ENCODE assay signal across 16 mouse cellular contexts in the genomic region with DNA sequence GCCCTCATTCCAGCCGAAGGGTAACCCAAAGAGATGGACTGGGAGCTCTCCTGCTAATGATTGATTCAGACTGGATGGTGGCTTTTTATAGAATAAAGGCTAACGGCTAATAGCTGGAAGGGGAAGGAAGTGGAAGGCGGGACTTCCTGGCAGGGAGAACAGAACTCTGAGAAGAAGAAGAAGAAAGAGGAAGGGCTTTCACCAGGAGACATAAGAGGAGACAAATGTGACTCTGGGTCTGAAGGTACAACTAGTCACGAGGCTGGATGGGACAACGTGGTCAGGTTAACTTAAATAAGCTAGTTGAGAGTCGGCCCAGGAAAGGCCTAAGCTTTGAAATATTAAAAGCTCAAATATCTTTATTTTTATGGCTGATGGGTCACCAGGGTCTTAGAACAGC.
A peak's percentile ranks its signal among the peaks of the same experiment; 100 is the strongest.
DNase-seq lines count a peak whose midpoint lies in the region; ATAC-seq and TF ChIP-seq lines count a peak whose summit lies in the region.
"Had no signal": no experiment of that assay in that cellular context is flagged by ENCODE, and none has a peak within 500 bp of the region (broad histone marks: within the 10 kb centered on the region; RNA-seq: fewer than 3 reads in every experiment).

No protein-coding gene starts in this region.

- H3K4me2 ChIP-seq in kidney, embryonic 15.5 days = no peak overlapping the region
- H3K4me2 ChIP-seq: heart, embryonic 11.5 days had no signal

- WGBS in kidney, embryonic 15.5 days = 77% methylated on average over 6 of the region's 6 CpGs
- WGBS in kidney, adult 2 months = 66% methylated on average over 6 of the region's 6 CpGs
- WGBS in spleen, adult 2 months = 17% methylated on average over 6 of the region's 6 CpGs

- no peaks in the 10 kb centered on the region for H3K27me3 ChIP-seq in kidney, embryonic 15.5 days
- no peaks in the 10 kb centered on the region for H3K27me3 ChIP-seq in kidney, adult 2 months (replicated peaks; ENCODE audit: control insufficient read depth, insufficient read depth, low read length)
- H3K27me3 ChIP-seq in spleen, adult 2 months (ENCODE audit: control insufficient read depth, insufficient read depth, low read length) = no peaks in the 10 kb centered on the region

- TF ChIP-seq CTCF in kidney, adult 2 months (conservative IDR thresholded peaks at IDR 0.05; ENCODE audit: insufficient read depth, insufficient read length, low read depth, low read length) = no peak
- no peak for TF ChIP-seq CTCF in spleen, adult 2 months (IDR thresholded peaks at IDR 0.05; ENCODE audit: extremely low read depth, insufficient read depth, insufficient read length, insufficient replicate concordance)

- TF ChIP-seq POLR2A in kidney, adult 2 months (IDR thresholded peaks at IDR 0.05; ENCODE audit: low read depth, low read length) = no peak
- no peak for TF ChIP-seq POLR2A in spleen, adult 2 months (IDR thresholded peaks at IDR 0.05; ENCODE audit: low read depth, low read length)

- no peak for DNase-seq in kidney, adult 2 months
- DNase-seq in spleen, adult 2 months (ENCODE audit: low read depth in 1 of 2, low spot score in 2 of 2) = peak; percentile 34 to 53
- no peak for DNase-seq in spleen, postnatal 14 days (ENCODE audit: low spot score in 2 of 2)
- no peak for DNase-seq in cerebellum, adult 11-12 months
- no peak for DNase-seq in embryo, embryonic 10.5 days (ENCODE audit: low spot score)
- DNase-seq: adrenal gland, postnatal 14 days; cerebellum, postnatal 14 days; forebrain, postnatal 0 days; gastrocnemius, postnatal 10 days; heart, postnatal 36 days had no signal

- ATAC-seq in kidney, embryonic 15.5 days (replicated peaks; ENCODE audit: low FRiP score) = no peak
- ATAC-seq in granulocyte monocyte progenitor cell, adult 5-6 weeks (replicated peaks; ENCODE audit: poor library complexity, severe bottlenecking) = peak; percentile 67
- ATAC-seq in neutrophil, adult 5-6 weeks (ENCODE audit: extremely low read depth, insufficient number of reproducible peaks, low FRiP score, poor library complexity, severe bottlenecking) = peak; percentile 80
- ATAC-seq: forebrain, postnatal 0 days; hindbrain, postnatal 0 days had no signal

- H3K4me1 ChIP-seq in kidney, embryonic 15.5 days = peaks cover 35% of the 10 kb centered on the region
- H3K4me1 ChIP-seq in kidney, adult 2 months (ENCODE audit: control insufficient read depth, insufficient read depth, low read length) = peaks cover 14% of the 10 kb centered on the region
- peaks cover 24% of the 10 kb centered on the region for H3K4me1 ChIP-seq in spleen, adult 2 months (ENCODE audit: control insufficient read depth, insufficient read depth, insufficient read length)

- no peaks in the 10 kb centered on the region for H3K36me3 ChIP-seq in kidney, embryonic 15.5 days
- no peaks in the 10 kb centered on the region for H3K36me3 ChIP-seq in kidney, adult 2 months (ENCODE audit: control insufficient read depth, insufficient read depth, low read length)
- no peaks in the 10 kb centered on the region for H3K36me3 ChIP-seq in spleen, adult 2 months (ENCODE audit: control insufficient read depth, insufficient read depth, low read length)

- H3K4me3 ChIP-seq in kidney, embryonic 15.5 days (replicated peaks) = no peak overlapping the region
- H3K4me3 ChIP-seq in kidney, adult 2 months (ENCODE audit: insufficient read depth, low read depth, low read length) = no peak overlapping the region
- no peak overlapping the region for H3K4me3 ChIP-seq in spleen, adult 2 months (ENCODE audit: extremely low read depth, insufficient read depth, insufficient read length)

- peak overlapping the region; percentile 23; the same call in 1 of the 2 replicates for H3K27ac ChIP-seq in kidney, embryonic 15.5 days
- H3K27ac ChIP-seq in kidney, adult 2 months (ENCODE audit: insufficient read depth, low read depth, low read length) = no peak overlapping the region; the same call in 1 of the 2 replicates
- peak overlapping the region; percentile 68; the same call in 1 of the 2 replicates for H3K27ac ChIP-seq in spleen, adult 2 months (ENCODE audit: insufficient read depth, low read length)
- H3K27ac ChIP-seq: hindbrain, postnatal 0 days; liver, embryonic 14.5 days had no signal

- no peak overlapping the region for H3K9ac ChIP-seq in kidney, embryonic 15.5 days
- H3K9ac ChIP-seq: forebrain, postnatal 0 days; liver, embryonic 14.5 days had no signal

- H3K9me3 ChIP-seq in kidney, embryonic 15.5 days (replicated peaks) = no peaks in the 10 kb centered on the region

Comparison
In these comparisons a context has a peak if more than half of its experiments do, and no peak if none do; other contexts are left out.
1. DNase-seq: peak in spleen, adult 2 months (2 of 2); none in kidney, adult 2 months (single experiment), spleen, postnatal 14 days (0 of 2), cerebellum, adult 11-12 months (single experiment) and embryo, embryonic 10.5 days (single experiment).